ENCODE assay signal across 25 mouse cellular contexts in genomic region chr3:30475591-30475990, GRCm38 (mm10).
DNase-seq lines count a peak whose midpoint lies in the region; ATAC-seq and TF ChIP-seq lines count a peak whose summit lies in the region.
"Had no signal": no experiment of that assay in that cellular context is flagged by ENCODE, and none has a peak within 500 bp of the region (broad histone marks: within the 10 kb centered on the region; RNA-seq: fewer than 3 reads in every experiment).

No protein-coding gene starts in this region.

- H3K4me1 ChIP-seq in heart, embryonic 11.5 days (ENCODE audit: control insufficient read depth, insufficient read depth, low read length): peaks cover 4% of the 10 kb centered on the region
- peaks cover 18% of the 10 kb centered on the region for H3K4me1 ChIP-seq in kidney, embryonic 15.5 days
- no peaks in the 10 kb centered on the region for H3K4me1 ChIP-seq in kidney, postnatal 0 days (replicated peaks; ENCODE audit: insufficient read depth, low read length)
- no peaks in the 10 kb centered on the region for H3K4me1 ChIP-seq in lung, postnatal 0 days (ENCODE audit: insufficient read depth, low read depth, low read length)
- H3K4me1 ChIP-seq: forebrain, embryonic 13.5 days had no signal

- H3K9me3 ChIP-seq in heart, embryonic 11.5 days (replicated peaks; ENCODE audit: control insufficient read depth, low read length): no peaks in the 10 kb centered on the region
- no peaks in the 10 kb centered on the region for H3K9me3 ChIP-seq in kidney, embryonic 15.5 days (replicated peaks)
- no peaks in the 10 kb centered on the region for H3K9me3 ChIP-seq in kidney, postnatal 0 days (replicated peaks; ENCODE audit: low read length)
- no peaks in the 10 kb centered on the region for H3K9me3 ChIP-seq in lung, postnatal 0 days (ENCODE audit: low read length)
- H3K9me3 ChIP-seq: embryonic facial prominence, embryonic 10.5 days; embryonic facial prominence, embryonic 12.5 days; forebrain, embryonic 13.5 days; G1E had no signal

- no peak overlapping the region for H3K4me3 ChIP-seq in heart, embryonic 11.5 days (ENCODE audit: low read depth, low read length)
- no peak overlapping the region for H3K4me3 ChIP-seq in kidney, embryonic 15.5 days (replicated peaks)
- no peak overlapping the region for H3K4me3 ChIP-seq in kidney, postnatal 0 days (replicated peaks; ENCODE audit: low read depth, low read length)
- no peak overlapping the region for H3K4me3 ChIP-seq in lung, postnatal 0 days (ENCODE audit: low read depth, low read length)
- H3K4me3 ChIP-seq: embryonic facial prominence, embryonic 10.5 days; embryonic facial prominence, embryonic 12.5 days; forebrain, embryonic 13.5 days had no signal

- no peak for ATAC-seq in heart, embryonic 11.5 days (replicated peaks; ENCODE audit: insufficient number of reproducible peaks, low FRiP score, low TSS enrichment)
- peak; percentile 91 for ATAC-seq in kidney, embryonic 15.5 days (replicated peaks; ENCODE audit: low FRiP score)
- peak; percentile 79; the same call in 1 of the 2 replicates for ATAC-seq in kidney, postnatal 0 days (replicated peaks; ENCODE audit: low FRiP score, low read depth)
- no peak for ATAC-seq in lung, postnatal 0 days
- ATAC-seq: activated CD4-positive, CD25-positive, alpha-beta regulatory T cell, adult 4 months; CD4-positive, CD25-positive, alpha-beta regulatory T cell, adult 4 months; forebrain, embryonic 13.5 days; Patski had no signal

- 30% methylated on average over 6 of the region's 6 CpGs for WGBS in heart, embryonic 11.5 days (ENCODE audit: insufficient replicate concordance)
- WGBS in kidney, embryonic 15.5 days: 25% methylated on average over 6 of the region's 6 CpGs
- WGBS in kidney, postnatal 0 days: 34% methylated on average over 6 of the region's 6 CpGs
- WGBS in lung, postnatal 0 days: 50% methylated on average over 6 of the region's 6 CpGs

- H3K36me3 ChIP-seq in heart, embryonic 11.5 days (ENCODE audit: control insufficient read depth, insufficient read depth, low read length): no peaks in the 10 kb centered on the region
- no peaks in the 10 kb centered on the region for H3K36me3 ChIP-seq in kidney, embryonic 15.5 days
- H3K36me3 ChIP-seq in kidney, postnatal 0 days (ENCODE audit: insufficient read depth, low read length): no peaks in the 10 kb centered on the region
- H3K36me3 ChIP-seq in lung, postnatal 0 days (ENCODE audit: insufficient read depth, low read length): no peaks in the 10 kb centered on the region
- H3K36me3 ChIP-seq: embryonic facial prominence, embryonic 10.5 days; embryonic facial prominence, embryonic 12.5 days; G1E had no signal

- no peak overlapping the region for H3K9ac ChIP-seq in heart, embryonic 11.5 days (ENCODE audit: low read depth, low read length)
- no peak overlapping the region for H3K9ac ChIP-seq in kidney, embryonic 15.5 days
- no peak overlapping the region for H3K9ac ChIP-seq in kidney, postnatal 0 days (ENCODE audit: low read depth, low read length)
- no peak overlapping the region for H3K9ac ChIP-seq in lung, postnatal 0 days (replicated peaks; ENCODE audit: low read depth)
- H3K9ac ChIP-seq: embryonic facial prominence, embryonic 12.5 days; forebrain, embryonic 13.5 days had no signal

- TF ChIP-seq EP300 in lung, postnatal 0 days (IDR thresholded peaks at IDR 0.05): no peak

- TF ChIP-seq CTCF in kidney, postnatal 0 days (IDR thresholded peaks at IDR 0.05; ENCODE audit: low read depth): no peak
- TF ChIP-seq CTCF in lung, postnatal 0 days (IDR thresholded peaks at IDR 0.05): no peak

- peak; percentile 70 for DNase-seq in heart, adult 11 months
- no peak for DNase-seq in kidney, adult 9 months
- peak; percentile 66 for DNase-seq in kidney, postnatal 0 days (ENCODE audit: low spot score)
- no peak for DNase-seq in kidney, adult 8-10 months
- DNase-seq in lung, postnatal 0 days (ENCODE audit: low spot score): no peak
- no peak for DNase-seq in lung, postnatal 25 days (ENCODE audit: low spot score)
- DNase-seq: adrenal gland, adult 8-10 months; adrenal gland, postnatal 14 days; adrenal gland, postnatal 36 days; B cell, adult 2 months; cerebellum, adult 11-12 months; cerebellum, adult 2 months; cerebellum, adult 9-10 months; cerebellum, postnatal 10 days; cerebellum, postnatal 25 days had no signal

- no peak overlapping the region for H3K4me2 ChIP-seq in heart, embryonic 11.5 days
- no peak overlapping the region for H3K4me2 ChIP-seq in kidney, embryonic 15.5 days
- no peak overlapping the region for H3K4me2 ChIP-seq in kidney, postnatal 0 days (ENCODE audit: low read length)
- no peak overlapping the region for H3K4me2 ChIP-seq in lung, postnatal 0 days (replicated peaks; ENCODE audit: low read depth, low read length)
- H3K4me2 ChIP-seq: embryonic facial prominence, embryonic 12.5 days; forebrain, embryonic 13.5 days had no signal

- no peaks in the 10 kb centered on the region for H3K27me3 ChIP-seq in heart, embryonic 11.5 days (ENCODE audit: control insufficient read depth, insufficient read depth, low read length)
- peaks cover 8% of the 10 kb centered on the region for H3K27me3 ChIP-seq in kidney, embryonic 15.5 days
- H3K27me3 ChIP-seq in kidney, postnatal 0 days (ENCODE audit: insufficient read depth, low read length): no peaks in the 10 kb centered on the region
- H3K27me3 ChIP-seq in lung, postnatal 0 days (replicated peaks; ENCODE audit: insufficient read depth, low read length): no peaks in the 10 kb centered on the region
- H3K27me3 ChIP-seq: CH12.LX; embryonic facial prominence, embryonic 12.5 days; forebrain, embryonic 13.5 days had no signal

- H3K27ac ChIP-seq in heart, embryonic 11.5 days (ENCODE audit: low read depth, low read length): no peak overlapping the region
- H3K27ac ChIP-seq in kidney, embryonic 15.5 days: no peak overlapping the region
- no peak overlapping the region for H3K27ac ChIP-seq in kidney, postnatal 0 days
- H3K27ac ChIP-seq in lung, postnatal 0 days (ENCODE audit: low read length): 0 out of 2 replicates have a peak overlapping the region, but pooled peaks have one; percentile 17
- H3K27ac ChIP-seq: embryonic facial prominence, embryonic 10.5 days; embryonic facial prominence, embryonic 12.5 days; forebrain, embryonic 13.5 days had no signal

Comparison
In these comparisons a context has a peak if more than half of its experiments do, and no peak if none do; other contexts are left out.
1. DNase-seq: peak in heart, adult 11 months (single experiment) and kidney, postnatal 0 days (single experiment); none in kidney, adult 9 months (single experiment), kidney, adult 8-10 months (0 of 2), lung, postnatal 0 days (single experiment) and lung, postnatal 25 days (single experiment).
2. ATAC-seq: peak in kidney, embryonic 15.5 days (single experiment) and kidney, postnatal 0 days (single experiment); none in heart, embryonic 11.5 days (single experiment) and lung, postnatal 0 days (single experiment).